Mouse (Mus musculus): ENCODE measurements around the gene Emp1.

Gene Emp1

DNA sequence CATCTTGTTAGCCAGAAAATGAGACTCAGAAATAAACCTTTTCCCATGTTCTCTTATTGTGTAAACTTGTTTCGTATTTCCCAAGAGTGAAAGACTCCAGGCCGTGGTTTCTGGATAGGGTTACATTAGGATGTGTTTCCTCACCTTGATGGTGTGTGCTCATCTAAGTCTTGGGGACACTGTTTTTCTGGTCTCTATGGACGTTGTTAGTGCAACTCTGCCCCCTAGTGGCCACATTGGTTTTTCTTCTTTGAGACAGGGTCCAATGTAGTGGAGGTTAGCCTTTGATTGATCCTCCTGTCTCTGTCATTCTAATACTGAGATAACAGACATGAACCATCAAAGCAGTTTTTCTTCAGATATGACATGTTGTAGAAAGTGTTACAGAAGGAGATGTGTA is 38.0 kb downstream of the Emp1 start:
- in situ Hi-C loops (cut with MboI, MseI): no loop called here

DNA sequence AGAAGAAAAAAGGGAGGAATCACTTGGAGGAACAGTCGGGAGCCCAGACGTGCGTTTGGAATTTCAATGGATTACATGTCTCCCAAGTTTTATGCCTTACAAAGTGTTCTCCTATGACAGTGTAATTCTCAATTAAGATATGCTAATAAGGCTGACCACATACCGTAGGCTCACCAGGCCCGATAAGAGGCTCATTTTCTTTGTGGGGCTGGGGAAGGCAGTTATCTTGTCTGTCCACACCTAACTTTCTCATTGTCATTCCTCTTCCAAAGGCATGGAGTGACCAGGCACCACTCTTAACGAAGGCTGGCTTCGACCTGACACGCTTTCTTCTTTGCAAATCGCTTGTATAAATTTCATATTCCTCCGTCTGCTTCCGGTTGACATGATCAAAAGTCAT is 42.7 kb downstream of the Emp1 start:
- in situ Hi-C loops (cut with MboI, MseI): no loop called here

DNA sequence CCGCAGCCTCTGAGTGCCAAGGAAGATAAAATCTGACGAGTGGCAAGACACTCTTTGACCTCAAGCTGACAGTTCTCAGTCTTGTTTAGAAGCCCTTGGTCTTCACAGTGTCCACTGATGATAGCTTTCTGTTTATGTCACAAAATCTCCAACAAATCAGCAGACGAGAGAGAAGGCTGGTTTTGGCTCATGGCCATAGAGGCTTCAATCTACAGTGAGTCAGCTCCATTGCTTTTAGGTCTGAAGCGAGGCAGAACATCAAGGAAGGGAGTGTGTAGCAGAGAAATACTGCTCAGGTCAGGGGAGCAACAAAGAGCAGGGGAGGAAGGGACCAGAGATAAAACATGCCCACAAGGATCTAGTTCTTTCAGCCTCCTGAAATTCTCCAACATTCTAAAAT is 45.0 kb downstream of the Emp1 start:
- in situ Hi-C loops (cut with MboI, MseI): no loop called here

DNA sequence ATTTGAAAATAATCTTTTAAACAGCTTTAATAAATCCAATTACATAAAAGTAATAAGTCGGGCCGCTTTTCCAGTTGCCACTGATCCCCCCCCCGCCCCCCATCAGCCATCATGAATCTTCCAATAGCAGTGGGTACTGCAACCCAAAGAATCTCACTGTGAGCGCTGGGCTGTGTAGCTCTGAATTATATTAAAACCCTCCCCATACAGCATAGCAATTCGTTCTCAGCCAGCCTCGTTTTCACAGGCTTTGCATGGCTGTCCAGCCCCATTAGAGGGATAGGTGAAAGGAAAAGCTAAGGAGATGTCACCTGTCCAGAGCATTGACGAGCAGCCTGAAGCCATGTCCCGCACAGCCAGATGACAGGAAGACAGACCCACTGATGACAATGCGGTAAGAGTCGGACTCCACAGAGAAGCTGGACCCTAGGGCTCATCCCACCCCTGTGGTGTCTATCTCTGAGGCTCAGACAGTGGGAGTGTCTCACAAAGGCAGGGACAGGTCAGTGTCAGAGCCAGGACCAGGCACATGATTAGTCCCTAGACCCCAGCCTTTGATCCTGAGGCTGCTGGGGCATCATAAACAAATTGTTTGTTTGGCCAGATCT is 49.5 kb downstream of the Emp1 start:
- in situ Hi-C loops (cut with MboI, MseI): no loop called here

DNA sequence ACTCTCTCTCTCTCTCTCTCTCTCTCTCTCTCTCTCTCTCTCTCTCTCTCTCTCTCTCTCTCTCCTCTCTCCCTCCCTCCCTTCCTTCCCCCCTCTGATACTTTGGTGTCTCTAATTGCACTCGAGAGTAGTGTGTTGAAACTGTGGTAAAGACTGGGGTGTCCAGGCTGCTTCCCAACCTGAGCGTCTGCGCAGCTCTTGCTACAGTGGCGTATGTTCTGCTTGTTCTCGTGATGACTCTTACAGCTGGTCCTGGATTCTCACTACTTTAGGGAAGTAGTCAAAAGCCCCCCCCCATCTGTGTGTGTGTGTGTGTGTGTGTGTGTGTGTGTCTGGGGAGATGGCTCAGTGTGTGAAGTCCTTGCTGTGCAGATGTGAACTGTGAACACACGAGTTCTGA is 50.3 kb downstream of the Emp1 start:
- in situ Hi-C loops (cut with MboI, MseI): no loop called here

DNA sequence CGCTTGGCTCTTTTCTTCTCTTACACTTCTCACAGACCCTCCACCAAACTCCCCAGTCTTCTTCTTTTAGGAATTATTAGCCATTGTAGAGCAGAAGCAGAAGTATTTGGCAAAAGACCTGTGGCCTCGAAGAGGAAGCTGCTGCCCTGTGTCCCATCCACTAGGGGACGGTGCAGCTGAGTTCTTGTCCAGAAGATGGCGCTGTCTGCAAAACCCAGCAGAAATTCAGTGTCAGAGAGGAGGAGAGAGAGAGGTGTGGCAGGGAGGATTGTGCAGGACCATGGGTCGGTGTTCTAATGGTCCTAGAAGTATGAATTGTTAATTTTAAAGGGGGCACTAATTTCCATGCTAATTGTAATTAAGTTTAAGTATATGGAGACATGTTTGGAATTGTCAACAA is 55.1 kb downstream of the Emp1 start:
- in situ Hi-C loops (cut with MboI, MseI): no loop called here

DNA sequence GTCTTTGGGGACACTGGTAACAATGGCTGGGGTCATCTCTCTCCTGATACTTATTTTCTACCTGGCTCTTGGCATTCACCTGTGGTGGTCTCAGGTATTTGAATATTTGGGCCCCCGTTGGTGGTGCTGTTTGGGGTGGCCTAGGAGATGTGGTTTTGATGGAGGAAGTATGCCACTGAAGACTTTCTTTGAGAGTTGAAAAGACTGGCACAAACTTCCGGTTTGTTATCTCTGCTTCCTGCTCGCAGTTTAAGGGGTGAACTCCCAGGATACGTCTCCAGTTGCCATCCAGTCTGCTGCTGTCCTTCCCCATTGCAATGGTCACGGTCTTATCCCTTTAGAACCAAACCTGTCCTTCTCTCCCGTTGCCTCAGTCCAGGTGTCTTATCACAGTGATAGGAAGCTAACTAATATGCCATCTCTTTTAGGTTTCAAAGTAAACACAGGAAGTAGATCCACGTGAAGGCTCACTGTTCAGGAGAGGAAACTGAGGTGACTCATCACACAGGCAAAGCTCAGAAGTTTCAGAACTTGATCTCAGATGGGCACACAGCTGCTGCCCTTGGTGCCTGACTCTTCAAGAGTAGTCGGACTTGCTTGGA is 56.0 kb downstream of the Emp1 start:
- in situ Hi-C loops (cut with MboI, MseI): no loop called here

DNA sequence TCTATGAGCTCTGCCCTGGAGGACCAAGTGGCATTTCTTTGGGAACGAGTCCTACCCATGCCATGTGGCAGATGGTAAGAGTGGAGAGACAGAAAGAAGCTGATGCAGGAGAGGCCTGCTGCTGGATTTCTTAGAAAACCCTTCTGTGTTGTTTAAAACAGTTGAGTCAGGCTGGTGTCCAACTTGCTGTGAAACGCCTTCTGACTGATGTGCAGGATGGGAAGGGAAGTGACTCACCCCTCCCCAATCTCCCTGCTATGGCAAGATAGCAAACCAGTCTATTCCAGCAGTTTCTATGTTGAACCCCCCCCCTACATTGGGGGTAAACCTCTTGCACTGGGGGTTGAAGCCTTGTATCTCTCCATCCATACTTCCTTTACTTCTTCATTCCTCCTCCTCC is 65.9 kb downstream of the Emp1 start:
- in situ Hi-C loops (cut with MboI, MseI): no loop called here

DNA sequence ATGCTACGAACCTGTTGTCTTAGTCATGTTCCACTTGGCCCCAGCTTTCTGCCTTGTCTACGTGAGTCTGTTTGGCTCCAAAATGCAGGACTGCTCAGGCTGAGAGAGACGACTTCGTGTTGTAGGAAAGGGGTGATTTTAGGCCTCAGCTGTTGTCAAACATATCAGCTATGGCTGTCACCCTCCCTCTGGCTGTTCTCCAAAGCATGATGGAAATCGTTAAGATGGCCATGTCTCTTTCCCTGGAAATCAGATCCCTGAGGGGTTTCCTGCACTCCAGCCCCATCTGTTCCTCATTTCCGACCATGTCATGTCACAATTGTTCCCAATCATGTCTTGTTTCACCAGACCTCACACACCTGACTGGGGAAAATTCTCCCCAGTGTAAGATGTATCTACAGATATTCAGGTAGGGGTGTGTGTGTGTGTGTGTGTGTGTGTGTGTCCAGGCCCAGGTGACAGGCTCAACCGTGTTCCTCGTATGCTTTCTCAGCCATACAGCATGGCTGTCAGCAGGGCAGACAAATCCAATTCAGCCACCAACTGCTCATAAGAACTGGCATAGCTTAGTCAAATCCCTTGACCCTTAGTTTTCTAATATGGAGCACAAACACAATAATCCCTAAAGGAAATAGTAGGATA is 67.0 kb downstream of the Emp1 start:
- in situ Hi-C loops (cut with MboI, MseI): no loop called here

DNA sequence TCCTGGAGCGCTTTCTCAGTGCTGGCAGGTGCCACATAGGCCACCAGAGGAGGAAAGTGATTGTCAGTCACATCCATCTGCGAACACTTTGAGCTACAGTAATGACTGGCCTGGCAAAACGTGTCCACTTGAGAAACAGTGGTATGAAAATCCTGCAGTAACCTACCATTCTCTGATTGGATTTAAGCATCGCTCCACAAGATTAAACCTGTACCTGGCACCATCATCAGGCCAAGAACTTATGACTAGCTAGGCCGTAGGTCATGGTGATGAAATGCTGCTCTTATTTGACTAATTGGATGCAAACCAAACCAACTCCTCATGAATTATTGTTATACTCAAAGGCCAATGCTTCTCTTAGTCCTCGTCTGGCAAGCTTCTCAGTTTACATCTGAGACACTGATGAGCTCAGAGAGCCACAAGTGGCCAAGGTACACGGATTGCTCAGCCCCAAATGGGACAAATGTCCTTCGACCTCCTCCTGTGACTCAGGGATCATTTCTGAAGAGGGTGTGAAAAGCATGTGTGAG is 68.2 kb downstream of the Emp1 start:
- in situ Hi-C loops (cut with MboI, MseI): no loop called here
